Mouse (Mus musculus): ENCODE measurements around the gene Alg6. TPM values are rescaled to one million over a fixed set of nuclear protein-coding genes. Genes with fewer than 3 reads are reported as not detected.

Alg6 gene
- 9.8 and 10.5 TPM in 2 replicates for polyA plus RNA-seq (2015; fragmentation: Nextera tagmentation; extraction: Ambion mirVana)

DNA sequence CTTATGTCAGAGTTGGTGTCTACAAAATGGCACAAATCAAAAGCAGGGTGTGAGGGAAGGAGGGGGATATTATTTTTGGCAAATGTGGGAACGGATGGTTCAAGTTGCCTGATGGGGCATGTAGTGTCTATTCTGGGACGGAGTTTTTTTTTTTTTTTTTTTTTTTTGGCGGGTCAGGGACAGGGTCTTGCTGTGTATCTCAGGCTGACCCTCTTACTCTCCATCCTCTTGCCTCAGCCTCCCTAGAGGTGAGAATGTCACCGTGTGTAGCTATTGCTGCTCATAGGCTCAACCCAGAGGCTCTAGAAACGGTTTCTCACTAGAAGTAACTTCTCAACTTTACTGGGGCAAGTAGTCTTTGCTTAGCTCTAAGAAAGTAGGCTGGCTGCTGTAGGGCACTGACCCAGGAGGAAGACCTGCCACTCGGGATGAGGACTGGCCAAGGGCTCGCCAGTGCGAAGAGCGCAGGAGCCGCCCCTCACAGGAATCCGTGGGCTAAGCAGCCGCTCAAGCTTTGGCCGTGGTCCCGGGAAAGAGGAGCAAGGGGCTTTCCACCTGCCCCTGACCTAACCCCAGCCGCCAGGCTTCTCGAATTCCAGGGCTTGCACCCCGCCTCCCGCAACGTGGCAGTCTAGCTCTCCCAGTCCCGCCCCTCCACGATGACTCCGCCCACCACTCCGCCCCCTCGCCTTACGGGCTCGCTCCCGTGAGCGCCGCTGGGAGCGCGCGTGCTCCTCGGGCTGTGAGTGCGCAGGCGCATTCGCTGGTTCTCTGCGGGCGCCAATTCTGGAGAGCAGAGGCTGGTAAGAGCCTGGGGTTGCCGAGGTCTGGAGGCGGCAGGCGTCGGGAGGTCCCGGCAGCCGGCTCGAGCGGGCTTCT lies at the start of gene Alg6:
Alg6 (plus strand) TSS at position 761 of the 879 bp plus-strand sequence.
- H3K36me3 ChIP-seq, result no peaks in the 10 kb centered on the region
- peak within 1 kb of the TSS; percentile 81 for H3K4me2 ChIP-seq (replicated peaks)
- H3K4me3 ChIP-seq, result peak within 1 kb of the TSS; percentile 55
- H3K9ac ChIP-seq (replicated peaks), result peak within 1 kb of the TSS; percentile 66
- no peak within 1 kb of the TSS for H3K27ac ChIP-seq (replicated peaks)
- H3K9me3 ChIP-seq, result no peaks in the 10 kb centered on the region
- no peaks in the 10 kb centered on the region for H3K27me3 ChIP-seq
- 2% methylated on average over 45 of the region's 46 CpGs for WGBS
- ATAC-seq (replicated peaks), result peak; percentile 94
- H3K4me1 ChIP-seq, result peaks cover 5% of the 10 kb centered on the region

DNA sequence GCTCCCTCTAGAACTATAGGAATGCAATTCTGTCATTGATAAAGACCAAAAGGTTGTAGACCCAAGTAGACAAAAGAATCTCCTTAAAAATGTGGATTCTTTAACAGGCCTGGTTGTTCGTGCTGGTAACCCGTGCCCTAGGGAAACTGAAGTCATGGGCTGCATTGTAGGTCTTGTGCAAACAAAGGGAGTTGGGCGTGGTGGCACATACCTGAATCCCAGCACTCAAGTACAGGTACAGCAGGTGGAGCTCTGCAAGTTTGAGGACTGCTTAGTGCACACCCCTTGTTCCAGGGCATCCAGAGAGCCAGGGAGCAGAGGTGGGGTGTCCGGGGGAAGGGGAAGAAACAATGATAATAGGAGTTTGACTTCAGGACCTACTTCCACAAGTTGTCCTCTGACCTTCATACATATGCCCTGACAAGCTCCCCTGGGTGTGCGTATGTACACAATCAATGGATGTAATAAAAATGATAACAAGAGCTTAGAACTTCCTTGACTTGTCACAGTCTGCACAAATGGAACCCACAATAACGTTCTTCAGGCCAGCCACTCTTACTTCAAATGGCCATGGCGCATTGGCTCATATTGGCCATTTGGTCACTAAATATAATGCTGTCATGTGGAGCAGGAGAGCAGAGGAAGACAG lies 45.1 kb upstream of the Alg6 start:
- Histone ChIP-seq H3K4me1 (no peaks in the 10 kb centered on the region), H3K9ac (replicated peaks) (no peak overlapping the region), H3K27ac (replicated peaks) (no peak overlapping the region), H3K36me3 (no peaks in the 10 kb centered on the region), H3K4me2 (replicated peaks) (no peak overlapping the region), H3K27me3 (peaks cover 18% of the 10 kb centered on the region), H3K4me3 (no peak overlapping the region), H3K9me3 (no peaks in the 10 kb centered on the region)
- no peak for ATAC-seq (replicated peaks)
- 91% methylated on average over 7 of the region's 7 CpGs for WGBS

GRCm38 (mm10) chr4:99675191-99675590 lies 40.3 kb upstream of the Alg6 start:
- H3K9ac ChIP-seq (replicated peaks), result no peak overlapping the region
- no peaks in the 10 kb centered on the region for H3K9me3 ChIP-seq
- H3K4me3 ChIP-seq, result no peak overlapping the region
- H3K36me3 ChIP-seq, result no peaks in the 10 kb centered on the region
- no peaks in the 10 kb centered on the region for H3K27me3 ChIP-seq
- ATAC-seq (replicated peaks), result no peak
- H3K4me2 ChIP-seq (replicated peaks), result no peak overlapping the region
- H3K4me1 ChIP-seq, result no peaks in the 10 kb centered on the region
- H3K27ac ChIP-seq (replicated peaks), result no peak overlapping the region

DNA sequence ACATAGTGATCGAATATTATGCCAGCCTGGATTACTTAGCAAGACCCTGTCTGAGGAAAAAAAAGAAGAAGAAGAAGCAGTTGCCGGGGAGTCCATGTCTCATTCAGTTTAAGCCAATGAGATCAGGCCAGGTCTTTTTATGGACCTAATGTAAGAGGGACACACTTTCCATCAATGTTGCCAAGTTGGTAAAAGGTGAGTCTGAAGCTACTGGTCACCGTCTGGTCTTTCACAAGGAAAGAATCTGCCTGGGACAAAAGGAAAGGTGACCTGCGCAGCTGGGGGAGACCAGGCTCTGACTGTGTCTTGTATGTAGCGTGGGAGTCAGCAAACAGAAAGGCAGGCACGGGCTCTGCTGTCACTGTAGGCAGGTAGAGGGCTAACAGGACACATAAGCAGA lies 31.5 kb upstream of the Alg6 start:
- no peaks in the 10 kb centered on the region for H3K27me3 ChIP-seq
- H3K4me2 ChIP-seq (replicated peaks), result no peak overlapping the region
- no peak overlapping the region for H3K9ac ChIP-seq (replicated peaks)
- H3K9me3 ChIP-seq, result no peaks in the 10 kb centered on the region
- ATAC-seq (replicated peaks), result no peak
- H3K36me3 ChIP-seq, result no peaks in the 10 kb centered on the region
- H3K27ac ChIP-seq (replicated peaks), result no peak overlapping the region
- H3K4me3 ChIP-seq, result no peak overlapping the region
- WGBS, result 89% methylated on average over 6 of the region's 6 CpGs
- no peaks in the 10 kb centered on the region for H3K4me1 ChIP-seq

DNA sequence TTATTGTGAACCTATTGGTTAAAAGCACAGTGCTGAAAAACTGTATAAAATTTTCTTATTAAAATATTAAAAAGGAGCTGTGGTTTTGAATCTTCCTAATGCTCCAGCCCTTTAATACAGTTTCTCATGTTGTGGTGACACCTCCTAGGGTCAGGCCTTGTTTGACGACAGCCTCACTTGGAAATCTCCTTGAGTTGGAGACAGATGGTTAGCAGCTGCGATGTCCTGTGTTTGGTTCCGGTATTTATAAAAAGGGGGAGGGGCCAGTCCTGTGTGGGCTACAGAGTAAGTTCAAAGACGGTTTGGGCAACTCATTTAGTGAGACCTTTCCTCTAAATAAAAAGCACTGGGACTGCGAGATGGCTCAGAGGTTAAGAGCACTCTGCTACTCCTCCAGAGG lies 29.2 kb upstream of the Alg6 start:
- Histone ChIP-seq H3K27me3 (no peaks in the 10 kb centered on the region), H3K9me3 (no peaks in the 10 kb centered on the region), H3K4me1 (no peaks in the 10 kb centered on the region), H3K4me3 (no peak overlapping the region), H3K36me3 (no peaks in the 10 kb centered on the region), H3K9ac (replicated peaks) (no peak overlapping the region), H3K4me2 (replicated peaks) (no peak overlapping the region), H3K27ac (replicated peaks) (no peak overlapping the region)
- 64% methylated on average over 5 of the region's 5 CpGs for WGBS
- no peak for ATAC-seq (replicated peaks)

DNA sequence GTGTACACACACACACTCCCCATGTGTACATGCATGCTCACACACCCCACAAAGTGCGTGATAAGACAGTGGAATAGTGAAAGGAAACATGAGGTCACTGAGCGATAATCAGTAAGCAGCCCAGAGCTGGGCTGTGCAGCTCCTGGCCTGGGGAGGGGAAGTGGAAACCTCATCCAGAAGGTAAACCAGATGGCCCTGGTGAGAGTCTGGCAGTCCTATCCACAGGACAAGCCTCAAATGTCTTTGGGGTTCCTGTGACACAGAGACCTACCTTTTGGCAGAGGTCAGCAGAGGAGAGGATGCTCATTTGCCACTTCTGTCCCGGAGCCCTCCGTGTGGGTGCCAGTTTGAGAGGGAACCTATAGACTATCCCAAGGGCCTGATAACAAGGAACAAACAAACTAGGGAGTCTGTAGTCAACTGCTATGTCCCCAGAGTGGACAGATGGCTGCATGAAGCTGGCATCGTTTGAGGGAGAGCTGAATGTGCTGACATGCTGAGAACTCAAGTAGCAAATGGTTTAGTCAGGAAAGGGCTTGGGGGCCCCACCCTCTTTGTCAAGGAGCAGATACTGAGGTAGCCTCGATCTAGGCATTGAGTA lies 2.8 kb upstream of the Alg6 start:
- ATAC-seq (replicated peaks), result no peak
- WGBS, result 93% methylated on average over 6 of the region's 6 CpGs
- Histone ChIP-seq H3K4me3 (no peak overlapping the region), H3K4me1 (peaks cover 5% of the 10 kb centered on the region), H3K4me2 (replicated peaks) (no peak overlapping the region), H3K27ac (replicated peaks) (no peak overlapping the region), H3K36me3 (no peaks in the 10 kb centered on the region), H3K27me3 (no peaks in the 10 kb centered on the region), H3K9me3 (no peaks in the 10 kb centered on the region), H3K9ac (replicated peaks) (no peak overlapping the region)

GRCm38 (mm10) chr4:99713971-99714370 lies 1.5 kb upstream of the Alg6 start:
- no peak for ATAC-seq (replicated peaks)
- H3K4me2 ChIP-seq (replicated peaks), result no peak overlapping the region
- no peaks in the 10 kb centered on the region for H3K36me3 ChIP-seq
- no peak overlapping the region for H3K27ac ChIP-seq (replicated peaks)
- 93% methylated on average over 6 of the region's 6 CpGs for WGBS
- peaks cover 5% of the 10 kb centered on the region for H3K4me1 ChIP-seq
- H3K9ac ChIP-seq (replicated peaks), result no peak overlapping the region
- no peaks in the 10 kb centered on the region for H3K9me3 ChIP-seq
- H3K4me3 ChIP-seq, result no peak overlapping the region
- no peaks in the 10 kb centered on the region for H3K27me3 ChIP-seq

GRCm38 (mm10) chr4:99715783-99716416 lies 436 bp downstream of the Alg6 start:
- Histone ChIP-seq H3K27ac (replicated peaks) (no peak overlapping the region), H3K9ac (replicated peaks) (peak overlapping the region; percentile 66), H3K36me3 (no peaks in the 10 kb centered on the region), H3K4me3 (peak overlapping the region; percentile 55), H3K27me3 (no peaks in the 10 kb centered on the region), H3K4me2 (replicated peaks) (peak overlapping the region; percentile 81), H3K9me3 (no peaks in the 10 kb centered on the region), H3K4me1 (peaks cover 5% of the 10 kb centered on the region)
- no peak; the same call in 1 of the 2 replicates for ATAC-seq (replicated peaks)
- 26% methylated on average over 25 of the region's 25 CpGs for WGBS

DNA sequence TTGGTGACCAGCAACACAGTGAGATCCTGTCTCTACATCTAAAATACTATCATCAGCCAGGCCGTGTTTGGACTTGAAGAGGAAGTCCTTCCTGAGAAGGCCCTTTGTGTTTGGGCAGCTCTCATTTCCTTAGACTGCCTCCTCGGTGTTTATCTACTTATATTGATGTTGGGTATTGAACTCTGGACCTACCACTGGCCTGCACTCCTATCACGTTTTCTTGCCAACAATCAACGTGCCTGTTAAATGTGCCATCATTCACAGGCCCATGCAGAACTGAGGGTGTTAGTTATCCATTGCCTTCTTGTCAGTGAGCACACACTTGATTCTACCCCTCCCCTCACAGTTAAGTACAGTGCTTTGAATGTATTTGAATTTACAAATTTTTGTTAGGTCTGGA lies 2.4 kb downstream of the Alg6 start:
- H3K4me1 ChIP-seq, result peaks cover 5% of the 10 kb centered on the region
- no peak overlapping the region for H3K4me2 ChIP-seq (replicated peaks)
- WGBS, result 82% methylated on average over 4 of the region's 4 CpGs
- H3K9ac ChIP-seq (replicated peaks), result no peak overlapping the region
- ATAC-seq (replicated peaks), result no peak
- H3K9me3 ChIP-seq, result no peaks in the 10 kb centered on the region
- no peak overlapping the region for H3K27ac ChIP-seq (replicated peaks)
- H3K27me3 ChIP-seq, result no peaks in the 10 kb centered on the region
- H3K36me3 ChIP-seq, result no peaks in the 10 kb centered on the region
- H3K4me3 ChIP-seq, result no peak overlapping the region

GRCm38 (mm10) chr4:99724331-99724730 lies 8.9 kb downstream of the Alg6 start:
- 88% methylated on average over 4 of the region's 4 CpGs for WGBS
- no peak for ATAC-seq (replicated peaks)
- H3K27me3 ChIP-seq, result no peaks in the 10 kb centered on the region

DNA sequence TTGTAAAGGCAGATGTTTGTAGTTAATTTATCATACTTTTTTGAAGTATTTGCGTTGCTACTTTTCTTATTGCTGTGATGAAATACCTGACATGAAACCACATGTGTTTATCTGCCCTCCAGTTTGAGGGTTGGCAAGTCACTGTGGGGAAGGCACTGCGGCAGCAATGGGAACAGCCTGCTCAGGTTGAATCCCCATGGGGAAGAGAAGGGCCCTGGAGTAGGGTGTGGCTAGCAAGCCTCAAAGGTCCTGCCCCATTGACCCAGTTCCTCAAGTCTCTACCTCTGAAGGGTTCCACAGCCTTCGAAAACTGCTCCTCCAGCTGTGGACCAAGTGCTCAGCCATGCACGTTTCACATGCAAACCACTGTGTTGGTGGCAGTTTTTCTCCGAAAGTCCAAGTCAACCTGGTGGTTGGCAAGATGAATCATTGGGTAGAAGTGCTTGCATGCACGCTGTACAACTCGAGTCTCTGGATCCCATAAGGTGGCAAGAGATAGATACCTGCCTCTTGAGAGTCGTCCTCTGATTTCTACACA lies 10.5 kb downstream of the Alg6 start:
- H3K27ac ChIP-seq (replicated peaks), result no peak overlapping the region
- 89% methylated on average over 8 of the region's 8 CpGs for WGBS
- no peaks in the 10 kb centered on the region for H3K4me1 ChIP-seq

More at GRCm38 (mm10) chr4:99724331-99724730, 8.9 kb downstream of the Alg6 start:
- no peak overlapping the region for H3K27ac ChIP-seq (replicated peaks)
- H3K4me1 ChIP-seq, result no peaks in the 10 kb centered on the region
- H3K4me2 ChIP-seq (replicated peaks), result no peak overlapping the region
- H3K4me3 ChIP-seq, result no peak overlapping the region
- H3K9ac ChIP-seq (replicated peaks), result no peak overlapping the region
- peaks cover 9% of the 10 kb centered on the region for H3K36me3 ChIP-seq
- no peaks in the 10 kb centered on the region for H3K9me3 ChIP-seq

DNA sequence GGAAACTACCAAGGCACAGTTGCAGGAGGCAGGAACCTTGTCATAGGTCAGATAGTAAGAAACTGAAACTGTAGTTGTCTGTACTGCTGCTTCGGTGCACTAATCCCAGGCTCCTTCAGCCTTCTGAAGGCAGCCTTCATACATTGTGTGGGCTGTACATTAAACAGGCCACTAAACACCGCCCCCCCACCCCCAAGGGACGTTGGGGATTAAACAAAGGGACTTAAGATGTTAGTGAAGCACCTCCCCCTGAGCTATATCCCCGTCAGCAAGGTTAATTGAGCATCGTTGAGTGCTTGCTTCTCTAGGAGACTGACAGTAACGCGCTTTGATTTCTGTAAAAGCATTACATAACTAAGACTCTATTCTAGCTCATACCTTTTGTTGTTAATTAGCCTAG lies 24.4 kb downstream of the Alg6 start:
- H3K9ac ChIP-seq (replicated peaks), result no peak overlapping the region
- ATAC-seq (replicated peaks), result no peak
- no peak overlapping the region for H3K4me2 ChIP-seq (replicated peaks)
- H3K27me3 ChIP-seq, result no peaks in the 10 kb centered on the region
- WGBS, result 21% methylated on average over 7 of the region's 7 CpGs
- no peaks in the 10 kb centered on the region for H3K4me1 ChIP-seq
- H3K9me3 ChIP-seq, result no peaks in the 10 kb centered on the region
- no peaks in the 10 kb centered on the region for H3K36me3 ChIP-seq
- no peak overlapping the region for H3K27ac ChIP-seq (replicated peaks)
- no peak overlapping the region for H3K4me3 ChIP-seq

More for the DNA sequence above, 10.5 kb downstream of the Alg6 start:
- Histone ChIP-seq H3K36me3 (peaks cover 23% of the 10 kb centered on the region), H3K9ac (replicated peaks) (no peak overlapping the region), H3K4me3 (no peak overlapping the region), H3K27me3 (no peaks in the 10 kb centered on the region), H3K4me2 (replicated peaks) (no peak overlapping the region), H3K9me3 (no peaks in the 10 kb centered on the region)
- ATAC-seq (replicated peaks), result no peak
